Mouse (Mus musculus) MEL (cell line): ENCODE data around the gene 1190005I06Rik. TPM values are rescaled to one million over a fixed set of nuclear protein-coding genes. Genes with fewer than 3 reads are reported as not detected.

ENCODE experiments used
- DNase-seq: peaks from one replicate; pipeline ENCODE4 v3.0.0; 2011; ENCODE audit warnings: low read depth, low spot score
- H3K27ac ChIP-seq: 2 replicates; pipeline ENCODE4 v1.5.1; 2012; ENCODE audit warnings: low read depth, mild to moderate bottlenecking, control low read depth, low read length, moderate library complexity; ENCODE audit not compliant: control insufficient read depth
- H3K27me3 ChIP-seq, 2 experiments: fragments of 150-350 bp in 1 of 2; sonication (generic) in 1 of 2; 2 replicates each; pipeline ENCODE4 v1.6.1; 2012; ENCODE audit warnings: low read length in 2 of 2, mild to moderate bottlenecking in 2 of 2, improper control_type of control experiment in 1 of 2, moderate library complexity in 1 of 2; ENCODE audit not compliant: insufficient read depth in 2 of 2, control insufficient read depth in 1 of 2
- H3K36me3 ChIP-seq, 2 experiments: 2 replicates each; pipeline ENCODE4 v1.6.1; 2012 to 2014; ENCODE audit warnings: low read length in 2 of 2, improper control_type of control experiment in 1 of 2, inconsistent platforms in 1 of 2, mild to moderate bottlenecking in 1 of 2; ENCODE audit not compliant: insufficient read depth in 2 of 2, control insufficient read depth in 1 of 2
- H3K4me1 ChIP-seq, 2 experiments: fragments of 150-350 bp in 1 of 2; sonication (generic) in 1 of 2; 2 replicates each; pipeline ENCODE4 v1.6.1; 2012; ENCODE audit warnings: low read length in 2 of 2, improper control_type of control experiment in 1 of 2, mild to moderate bottlenecking in 1 of 2; ENCODE audit not compliant: insufficient read depth in 2 of 2, control insufficient read depth in 1 of 2
- H3K4me3 ChIP-seq, 2 experiments: fragments of 150-350 bp in 1 of 2; sonication (generic) in 1 of 2; 2 replicates each; pipeline ENCODE4 v1.5.1; 2012; ENCODE audit warnings: low read depth in 2 of 2, low read length in 2 of 2, mild to moderate bottlenecking in 2 of 2, moderate library complexity in 2 of 2, control low read depth in 1 of 2, improper control_type of control experiment in 1 of 2; ENCODE audit not compliant: control insufficient read depth in 1 of 2, insufficient read depth in 1 of 2
- H3K79me2 ChIP-seq: 2 replicates; pipeline ENCODE4 v1.6.1; 2012; ENCODE audit warnings: mild to moderate bottlenecking, low read length, moderate library complexity; ENCODE audit not compliant: control insufficient read depth, poor library complexity, insufficient read depth
- H3K9ac ChIP-seq: 2 replicates; pipeline ENCODE4 v1.6.1; 2012; ENCODE audit warnings: low read depth, mild to moderate bottlenecking, control low read depth, low read length, moderate library complexity; ENCODE audit not compliant: control insufficient read depth, poor library complexity, severe bottlenecking
- H3K9me3 ChIP-seq: fragments of 150-350 bp; sonication (generic); replicated peaks from 2 replicates; pipeline ENCODE4 v1.6.1; 2012; ENCODE audit warnings: mild to moderate bottlenecking, low read length, improper control_type of control experiment, moderate library complexity; ENCODE audit not compliant: insufficient read depth
- BHLHE40 ChIP-seq: IDR thresholded peaks from 2 replicates; pipeline ENCODE4 v1.6.1; 2012; ENCODE audit warnings: low read depth, mild to moderate bottlenecking, inconsistent platforms, low read length, improper control_type of control experiment, borderline replicate concordance
- CHD1 ChIP-seq: IDR thresholded peaks from 2 replicates; pipeline ENCODE4 v1.6.1; 2012; ENCODE audit warnings: low read depth, mild to moderate bottlenecking, inconsistent platforms, low read length, improper control_type of control experiment
- CTCF ChIP-seq, 3 experiments: IDR thresholded peaks in 2 of 3; conservative IDR thresholded peaks in 1 of 3; 2 replicates each; pipeline ENCODE4 v1.5.1; 2011 to 2012; ENCODE audit warnings: low read length in 3 of 3, low read depth in 2 of 3, mild to moderate bottlenecking in 2 of 3, improper control_type of control experiment in 1 of 3, inconsistent platforms in 1 of 3, mixed read lengths in 1 of 3, moderate library complexity in 1 of 3; ENCODE audit not compliant: control insufficient read depth in 1 of 3, insufficient read depth in 1 of 3, poor library complexity in 1 of 3, severe bottlenecking in 1 of 3
- MAFK ChIP-seq: IDR thresholded peaks from 2 replicates; pipeline ENCODE4 v1.6.1; 2011; ENCODE audit warnings: low read depth, mild to moderate bottlenecking, low read length, improper control_type of control experiment, borderline replicate concordance
- MAX ChIP-seq: IDR thresholded peaks from 2 replicates; pipeline ENCODE4 v1.6.1; 2011; ENCODE audit warnings: low read length, improper control_type of control experiment
- MAZ ChIP-seq: IDR thresholded peaks from 2 replicates; pipeline ENCODE4 v1.6.1; 2012; ENCODE audit warnings: low read depth, mild to moderate bottlenecking, inconsistent platforms, low read length, improper control_type of control experiment
- MYB ChIP-seq: IDR thresholded peaks from 2 replicates; pipeline ENCODE4 v1.6.1; 2011; ENCODE audit warnings: mild to moderate bottlenecking, low read depth, low read length, improper control_type of control experiment
- NELFE ChIP-seq: IDR thresholded peaks from 2 replicates; pipeline ENCODE4 v1.6.1; 2011; ENCODE audit warnings: low read depth, low read length, improper control_type of control experiment
- POLR2AphosphoS5 ChIP-seq: IDR thresholded peaks from 2 replicates; pipeline ENCODE4 v1.6.1; 2012; ENCODE audit warnings: low read depth, borderline replicate concordance, mild to moderate bottlenecking, inconsistent platforms, low read length, moderate library complexity, mixed read lengths
- RAD21 ChIP-seq: IDR thresholded peaks from 2 replicates; pipeline ENCODE4 v1.6.1; 2011; ENCODE audit warnings: mild to moderate bottlenecking, low read depth, low read length, improper control_type of control experiment
- RCOR1 ChIP-seq: IDR thresholded peaks from 2 replicates; pipeline ENCODE4 v1.6.1; 2012; ENCODE audit warnings: low read depth, mild to moderate bottlenecking, inconsistent platforms, low read length, improper control_type of control experiment
- TBP ChIP-seq: IDR thresholded peaks from 2 replicates; pipeline ENCODE4 v1.8.0; 2011; ENCODE audit warnings: low read depth, low read length, improper control_type of control experiment
- TCF12 ChIP-seq: IDR thresholded peaks from 2 replicates; pipeline ENCODE4 v1.6.1; 2014; ENCODE audit warnings: low read depth, mild to moderate bottlenecking, inconsistent platforms, low read length, improper control_type of control experiment, moderate library complexity
- USF2 ChIP-seq, 2 experiments: IDR thresholded peaks; 2 replicates each; pipeline ENCODE4 v1.6.1; 2011 to 2012; ENCODE audit warnings: improper control_type of control experiment in 2 of 2, low read length in 2 of 2, borderline replicate concordance in 1 of 2, inconsistent platforms in 1 of 2, low read depth in 1 of 2, mild to moderate bottlenecking in 1 of 2; ENCODE audit not compliant: insufficient read depth in 1 of 2
- polyA plus RNA-seq, 2 experiments: library from polyadenylated mRNA; stranded (reverse) in 1 of 2; unstranded in 1 of 2; fragments of >175 nt in 1 of 2; fragments of >200 nt in 1 of 2; gene quantifications; 2 replicates each; pipeline versions ENCODE4 v1.2.1 to v1.2.4; 2012; ENCODE audit warnings: low replicate concordance in 2 of 2, low read depth in 1 of 2; ENCODE audit not compliant: insufficient read length in 2 of 2, insufficient read depth in 1 of 2, missing spikeins in 1 of 2
- total RNA-seq: library from RNA; depleted of rRNA; stranded (reverse); fragments of 300-350 nt; gene quantifications from 2 replicates; pipeline ENCODE4 v1.2.3, GENCODE M21; 2012

The 1190005I06Rik gene
- total and polyA plus RNA-seq, 3 experiments, result 2.1 to 2.3 TPM; not detected in 1

GRCm38 (mm10) chr8:120566681-120567080, 80.8 kb downstream of the 1190005I06Rik start:
- no peak overlapping the region for H3K4me3 ChIP-seq
- no peaks in the 10 kb centered on the region for H3K9me3 ChIP-seq
- H3K36me3 ChIP-seq, result peaks cover 20 to 26% of the 10 kb centered on the region in 2 experiments
- no peaks in the 10 kb centered on the region for H3K27me3 ChIP-seq
- TF ChIP-seq MYB, result no peak
- no peak overlapping the region for H3K27ac ChIP-seq
- DNase-seq, result no peak
- peaks cover 6% of the 10 kb centered on the region for H3K79me2 ChIP-seq
- H3K4me1 ChIP-seq, result peaks cover 3 to 26% of the 10 kb centered on the region in 2 experiments; a peak in 3 of 4 replicates
- H3K9ac ChIP-seq, result no peak overlapping the region

- H3K27me3 ChIP-seq, result no peaks in the 10 kb centered on the region
- H3K79me2 ChIP-seq, result peaks cover 6% of the 10 kb centered on the region
- H3K27ac ChIP-seq, result no peak overlapping the region
- TF ChIP-seq TCF12 (no peak), CHD1 (no peak), USF2 (IDR thresholded peaks at IDR 0.05; ENCODE audit: borderline replicate concordance in 1 of 2, insufficient read depth in 1 of 2, low read depth in 1 of 2, low read length in 2 of 2) (no peak), MAZ (no peak), RAD21 (no peak), CTCF (IDR thresholded peaks at IDR 0.05 in 2 of 3, conservative IDR thresholded peaks at IDR 0.05 in 1 of 3; ENCODE audit: control insufficient read depth in 1 of 3, insufficient read depth in 1 of 3, low read depth in 2 of 3, low read length in 3 of 3, poor library complexity in 1 of 3, severe bottlenecking in 1 of 3) (no peak), TBP (no peak), NELFE (no peak), RCOR1 (no peak), MAX (no peak), MAFK (no peak), BHLHE40 (no peak), POLR2AphosphoS5 (no peak)
- H3K36me3 ChIP-seq, result peaks cover 14 to 26% of the 10 kb centered on the region in 2 experiments; a peak in 3 of 4 replicates
- no peak overlapping the region for H3K4me3 ChIP-seq
- no peak for DNase-seq
- H3K4me1 ChIP-seq, result peaks cover 3 to 30% of the 10 kb centered on the region in 2 experiments; a peak in 3 of 4 replicates
- H3K9me3 ChIP-seq, result no peaks in the 10 kb centered on the region
- H3K9ac ChIP-seq, result no peak overlapping the region
These were observed 82.2 kb downstream of the 1190005I06Rik start for GRCm38 (mm10) chr8:120565151-120565711.
